Mouse (Mus musculus): Measurements from ENCODE around the gene Patl2. TPM values are rescaled to one million over a fixed set of nuclear protein-coding genes. Genes with fewer than 3 reads are reported as not detected.
A peak's percentile ranks its signal among the peaks of the same experiment; 100 is the strongest.
"Not testable (repeated sequence)": the region's sequence is repeated elsewhere in the genome, so short reads cannot be mapped to it uniquely, and the experiment has no call there.

Patl2 gene
- polyA plus RNA-seq, 1 experiment: not detected

GRCm38 (mm10) chr2:122230395-122230794, 44.4 kb upstream of the Patl2 start:
- no peak overlapping the region for H3K4me3 ChIP-seq (ENCODE audit: low read depth, low read length)
- WGBS: 91% methylated on average over 6 of the region's 6 CpGs
- no peak overlapping the region for H3K27ac ChIP-seq (ENCODE audit: insufficient read depth, low read depth, low read length)
- no peaks in the 10 kb centered on the region for H3K36me3 ChIP-seq (ENCODE audit: control insufficient read depth, insufficient read depth, low read length)
- TF ChIP-seq POLR2A (IDR thresholded peaks at IDR 0.05; ENCODE audit: low read depth, low read length): no peak
- TF ChIP-seq CTCF (IDR thresholded peaks at IDR 0.05; ENCODE audit: extremely low read depth, insufficient read length, insufficient replicate concordance, low read depth, low read length): no peak
- H3K4me1 ChIP-seq (ENCODE audit: control insufficient read depth, insufficient read depth, insufficient read length, low read length): no peaks in the 10 kb centered on the region
- no peaks in the 10 kb centered on the region for H3K27me3 ChIP-seq (ENCODE audit: control insufficient read depth, insufficient read depth, low read length)

DNA sequence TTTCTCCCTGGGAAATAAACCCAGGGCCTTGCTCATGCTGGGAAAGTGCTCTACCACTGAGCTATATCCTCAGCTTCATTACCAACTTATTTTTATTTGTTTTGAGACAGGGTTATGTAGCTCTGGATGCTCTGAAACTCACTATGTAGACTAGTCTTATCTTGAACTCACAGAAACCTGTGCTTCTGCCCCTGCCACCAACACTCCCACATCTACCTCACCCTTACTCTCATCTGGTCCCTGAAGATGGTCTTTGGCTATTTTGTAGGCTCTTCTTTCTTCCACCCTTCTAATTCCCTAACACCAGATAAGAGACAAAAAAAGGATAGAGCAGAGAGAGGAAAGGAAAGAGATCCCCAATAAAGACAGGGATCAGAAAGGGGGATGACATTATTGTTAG, 37.7 kb upstream of the Patl2 start:
- H3K27ac ChIP-seq (ENCODE audit: insufficient read depth, low read depth, low read length): no peak overlapping the region
- no peak for TF ChIP-seq CTCF (IDR thresholded peaks at IDR 0.05; ENCODE audit: extremely low read depth, insufficient read length, insufficient replicate concordance, low read depth, low read length)
- TF ChIP-seq POLR2A (IDR thresholded peaks at IDR 0.05; ENCODE audit: low read depth, low read length): no peak

GRCm38 (mm10) chr2:122222272-122222671, 36.3 kb upstream of the Patl2 start:
- H3K27me3 ChIP-seq (ENCODE audit: control insufficient read depth, insufficient read depth, low read length): no peaks in the 10 kb centered on the region

More for the DNA sequence above, 37.7 kb upstream of the Patl2 start:
- Histone ChIP-seq H3K4me1 (ENCODE audit: control insufficient read depth, insufficient read depth, insufficient read length, low read length) (peaks cover 6% of the 10 kb centered on the region; the same call in 1 of the 2 replicates), H3K4me3 (ENCODE audit: low read depth, low read length) (no peak overlapping the region), H3K27me3 (ENCODE audit: control insufficient read depth, insufficient read depth, low read length) (no peaks in the 10 kb centered on the region), H3K36me3 (ENCODE audit: control insufficient read depth, insufficient read depth, low read length) (no peaks in the 10 kb centered on the region)

DNA sequence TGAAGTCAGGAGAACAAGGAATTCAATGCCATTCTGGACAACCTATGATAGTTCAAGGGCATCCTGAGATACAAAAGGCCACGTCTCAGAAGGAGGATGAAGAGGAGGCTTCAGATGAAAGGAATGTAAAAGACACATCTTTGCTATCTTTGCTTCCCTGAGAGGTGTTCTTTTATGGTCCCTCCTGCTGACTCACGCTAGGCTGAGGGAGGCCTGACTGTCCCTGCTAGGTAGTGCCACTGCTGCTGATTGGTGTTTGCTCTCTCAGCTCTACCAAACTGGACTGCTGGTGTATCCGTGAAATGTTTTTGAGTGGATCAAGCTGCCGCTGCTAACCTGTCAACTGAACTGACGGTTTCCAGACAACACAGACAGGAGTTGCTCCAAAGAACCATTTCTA, 35.8 kb upstream of the Patl2 start:
- Histone ChIP-seq H3K4me1 (ENCODE audit: control insufficient read depth, insufficient read depth, insufficient read length, low read length) (peaks cover 13% of the 10 kb centered on the region; the same call in 1 of the 2 replicates), H3K36me3 (ENCODE audit: control insufficient read depth, insufficient read depth, low read length) (no peaks in the 10 kb centered on the region), H3K27me3 (ENCODE audit: control insufficient read depth, insufficient read depth, low read length) (no peaks in the 10 kb centered on the region), H3K27ac (ENCODE audit: insufficient read depth, low read depth, low read length) (peak overlapping the region; percentile 72), H3K4me3 (ENCODE audit: low read depth, low read length) (no peak overlapping the region)
- 16% methylated on average over 5 of the region's 5 CpGs for WGBS
- no peak for TF ChIP-seq POLR2A (IDR thresholded peaks at IDR 0.05; ENCODE audit: low read depth, low read length)
- TF ChIP-seq CTCF (IDR thresholded peaks at IDR 0.05; ENCODE audit: extremely low read depth, insufficient read length, insufficient replicate concordance, low read depth, low read length): no peak

More at GRCm38 (mm10) chr2:122222272-122222671, 36.3 kb upstream of the Patl2 start:
- Histone ChIP-seq H3K4me3 (ENCODE audit: low read depth, low read length) (no peak overlapping the region), H3K36me3 (ENCODE audit: control insufficient read depth, insufficient read depth, low read length) (no peaks in the 10 kb centered on the region), H3K27ac (ENCODE audit: insufficient read depth, low read depth, low read length) (peak overlapping the region; percentile 43; the same call in 1 of the 2 replicates), H3K4me1 (ENCODE audit: control insufficient read depth, insufficient read depth, insufficient read length, low read length) (peaks cover 12% of the 10 kb centered on the region; the same call in 1 of the 2 replicates)
- TF ChIP-seq POLR2A (IDR thresholded peaks at IDR 0.05; ENCODE audit: low read depth, low read length): no peak
- no peak for TF ChIP-seq CTCF (IDR thresholded peaks at IDR 0.05; ENCODE audit: extremely low read depth, insufficient read length, insufficient replicate concordance, low read depth, low read length)
- 43% methylated on average over 5 of the region's 5 CpGs for WGBS

- TF ChIP-seq POLR2A (IDR thresholded peaks at IDR 0.05; ENCODE audit: low read depth, low read length) (no peak), CTCF (IDR thresholded peaks at IDR 0.05; ENCODE audit: extremely low read depth, insufficient read length, insufficient replicate concordance, low read depth, low read length) (no peak)
- Histone ChIP-seq H3K4me1 (ENCODE audit: control insufficient read depth, insufficient read depth, insufficient read length, low read length) (peaks cover 17% of the 10 kb centered on the region; the same call in 1 of the 2 replicates), H3K4me3 (ENCODE audit: low read depth, low read length) (no peak overlapping the region), H3K27me3 (ENCODE audit: control insufficient read depth, insufficient read depth, low read length) (no peaks in the 10 kb centered on the region), H3K36me3 (ENCODE audit: control insufficient read depth, insufficient read depth, low read length) (no peaks in the 10 kb centered on the region), H3K27ac (ENCODE audit: insufficient read depth, low read depth, low read length) (peak overlapping the region; percentile 72)
- 16% methylated on average over 4 of the region's 4 CpGs for WGBS
Measured at GRCm38 (mm10) chr2:122221378-122221777, 35.4 kb upstream of the Patl2 start.

DNA sequence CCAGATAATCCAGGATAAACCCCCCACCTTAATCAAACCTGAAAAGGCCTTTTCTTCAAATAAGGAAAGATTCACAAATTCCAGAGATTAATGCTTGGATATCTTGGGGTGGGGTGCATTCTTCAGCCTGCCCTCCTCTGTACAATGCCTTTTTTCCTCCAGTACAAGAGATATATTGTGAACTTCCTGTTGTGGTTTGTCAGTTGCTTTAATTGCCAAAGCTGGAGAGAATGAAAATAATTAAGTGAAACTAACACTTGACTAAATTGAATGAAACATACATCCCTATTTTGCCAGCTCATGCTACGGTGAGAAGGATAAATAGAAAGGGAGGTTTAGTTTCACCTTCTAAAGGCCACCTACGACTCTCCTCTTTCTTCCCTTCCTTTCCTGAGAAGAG, 32.2 kb upstream of the Patl2 start:
- Histone ChIP-seq H3K27me3 (ENCODE audit: control insufficient read depth, insufficient read depth, low read length) (no peaks in the 10 kb centered on the region), H3K27ac (ENCODE audit: insufficient read depth, low read depth, low read length) (peak overlapping the region; percentile 12; the same call in 1 of the 2 replicates), H3K4me1 (ENCODE audit: control insufficient read depth, insufficient read depth, insufficient read length, low read length) (peaks cover 17% of the 10 kb centered on the region; the same call in 1 of the 2 replicates), H3K4me3 (ENCODE audit: low read depth, low read length) (no peak overlapping the region), H3K36me3 (ENCODE audit: control insufficient read depth, insufficient read depth, low read length) (no peaks in the 10 kb centered on the region)
- TF ChIP-seq POLR2A (IDR thresholded peaks at IDR 0.05; ENCODE audit: low read depth, low read length): no peak
- TF ChIP-seq CTCF (IDR thresholded peaks at IDR 0.05; ENCODE audit: extremely low read depth, insufficient read length, insufficient replicate concordance, low read depth, low read length): no peak
- 58% methylated on average over 2 of the region's 2 CpGs for WGBS

DNA sequence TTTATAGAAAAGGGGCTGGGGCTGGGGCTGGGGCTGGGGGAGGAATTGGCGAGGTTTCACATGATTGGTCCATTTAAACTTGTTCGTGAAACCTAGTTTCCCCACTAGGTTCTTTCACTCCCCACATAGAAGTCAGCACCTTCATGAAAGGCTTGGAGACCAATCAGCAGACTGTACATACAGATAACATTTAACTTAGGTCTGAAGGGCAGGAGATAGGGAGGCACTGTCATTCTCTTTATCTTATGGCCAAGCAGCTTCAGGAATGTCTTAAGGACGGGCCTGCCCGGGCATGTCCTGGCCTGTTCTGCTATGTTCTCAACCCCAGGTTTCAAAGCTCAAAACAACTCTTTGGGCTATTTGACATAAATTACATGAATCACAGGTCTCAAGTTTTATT, 31.1 kb upstream of the Patl2 start:
- H3K27me3 ChIP-seq (ENCODE audit: control insufficient read depth, insufficient read depth, low read length); H3K4me3 ChIP-seq (ENCODE audit: low read depth, low read length); H3K36me3 ChIP-seq (ENCODE audit: control insufficient read depth, insufficient read depth, low read length); H3K27ac ChIP-seq (ENCODE audit: insufficient read depth, low read depth, low read length): not testable (repeated sequence)
- WGBS: 63% methylated on average over 4 of the region's 4 CpGs
- peaks cover 17% of the 10 kb centered on the region; the same call in 1 of the 2 replicates for H3K4me1 ChIP-seq (ENCODE audit: control insufficient read depth, insufficient read depth, insufficient read length, low read length)

All from small intestine, adult 2 months (tissue).